Mouse (Mus musculus): ENCODE data around the gene Ngp. TPM values are rescaled to one million over a fixed set of nuclear protein-coding genes. Genes with fewer than 3 reads are reported as not detected.
A peak's percentile ranks its signal among the peaks of the same experiment; 100 is the strongest.
"Not testable (repeated sequence)": the region's sequence is repeated elsewhere in the genome, so short reads cannot be mapped to it uniquely, and the experiment has no call there.

Gene Ngp
- not detected for total RNA-seq (2021)
- long read RNA-seq = 0 reads

DNA sequence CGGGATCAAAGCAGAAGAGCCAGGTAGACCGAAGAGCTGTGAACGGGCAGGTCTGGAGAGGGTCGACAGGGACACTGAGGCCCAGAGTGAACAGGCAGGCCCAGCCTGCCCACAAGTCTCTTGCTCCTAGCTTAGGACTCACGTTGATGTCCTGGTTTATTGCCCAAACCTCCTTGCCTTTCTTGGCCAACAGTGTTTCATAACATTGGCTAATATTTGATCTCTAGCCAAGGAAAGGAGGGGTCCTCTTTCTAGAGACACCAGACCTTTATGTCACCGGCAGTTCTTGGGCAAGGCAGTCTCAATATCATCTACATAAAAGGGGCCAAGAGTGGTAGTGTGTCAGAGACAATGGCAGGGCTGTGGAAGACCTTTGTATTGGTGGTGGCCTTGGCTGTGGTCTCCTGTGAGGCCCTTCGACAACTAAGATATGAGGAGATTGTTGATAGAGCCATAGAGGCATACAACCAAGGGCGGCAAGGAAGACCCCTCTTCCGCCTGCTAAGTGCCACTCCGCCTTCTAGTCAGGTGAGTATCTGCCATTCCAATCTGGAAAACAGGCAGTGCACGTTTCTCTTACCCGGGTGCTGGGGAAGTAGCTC lies at the start of gene Ngp:
Gene Ngp, plus strand, starts transcription at position 237 of the 602 bp plus-strand sequence.
- DNase-seq (ENCODE audit: low spot score in 2 of 2) = no peak

- no peak for DNase-seq (ENCODE audit: low spot score in 2 of 2)
Observed at GRCm38 (mm10) chr9:110369860-110370259, 49.7 kb upstream of the Ngp start.

DNA sequence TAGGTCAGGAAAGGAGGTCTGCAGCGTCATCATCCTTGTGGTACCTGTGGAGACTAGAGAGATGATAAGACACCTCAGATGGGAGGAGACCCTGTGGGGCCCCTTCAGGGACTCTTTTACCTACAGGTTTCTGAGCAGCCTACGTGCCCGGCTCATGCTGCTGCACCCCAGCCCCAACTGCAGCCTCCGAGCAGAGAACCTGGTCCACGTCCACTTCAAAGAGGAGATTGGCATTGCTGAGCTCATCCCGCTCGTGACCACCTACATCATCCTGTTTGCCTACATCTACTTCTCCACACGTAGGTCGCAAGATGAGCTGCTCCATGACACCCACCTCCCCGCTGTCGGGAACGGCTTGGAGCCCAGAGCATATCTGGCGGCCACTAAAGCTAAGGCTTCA lies 45.7 kb upstream of the Ngp start:
- DNase-seq (ENCODE audit: low spot score in 2 of 2) = no peak

- DNase-seq (ENCODE audit: low spot score in 2 of 2) = no peak
Observed at GRCm38 (mm10) chr9:110375668-110376067, 43.9 kb upstream of the Ngp start.

DNA sequence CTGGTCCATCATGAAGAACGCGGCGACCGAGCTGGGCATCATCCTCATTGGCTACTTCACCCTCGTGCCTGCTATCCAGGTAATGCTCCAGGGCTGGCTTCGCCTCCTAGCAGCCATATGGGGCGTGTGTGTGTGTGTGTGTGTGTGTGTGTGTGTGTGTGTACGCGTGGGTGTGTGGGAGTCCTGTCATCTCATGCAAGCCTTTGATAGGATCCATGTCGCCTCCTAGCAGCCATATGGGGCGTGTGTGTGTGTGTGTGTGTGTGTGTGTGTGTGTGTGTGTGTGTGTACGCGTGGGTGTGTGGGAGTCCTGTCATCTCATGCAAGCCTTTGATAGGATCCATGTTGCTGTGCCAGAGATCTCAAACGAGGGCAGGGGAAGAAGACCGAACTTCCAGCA lies 41.9 kb upstream of the Ngp start:
- DNase-seq (ENCODE audit: low spot score in 2 of 2) = peak in 1 of 2 experiments; percentile 53

DNA sequence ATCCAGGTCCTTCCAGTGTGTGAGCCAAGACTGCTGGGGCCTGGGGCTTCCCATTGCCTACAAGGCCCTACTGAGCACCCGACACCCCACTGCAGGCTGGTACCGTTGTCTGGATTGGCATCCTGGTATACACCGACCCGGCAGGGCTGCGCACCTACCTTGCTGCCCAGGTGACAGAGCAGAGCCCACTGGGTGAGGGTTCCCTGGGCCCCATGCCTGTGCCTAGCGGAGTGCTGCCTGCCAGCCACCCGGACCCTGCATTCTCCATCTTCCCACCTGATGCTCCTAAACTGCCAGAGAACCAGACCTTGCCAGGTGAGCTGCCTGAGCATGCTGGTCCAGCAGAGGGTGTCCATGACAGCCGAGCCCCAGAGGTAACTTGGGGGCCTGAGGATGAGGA lies 40.2 kb upstream of the Ngp start:
- DNase-seq (ENCODE audit: low spot score in 2 of 2) = no peak

GRCm38 (mm10) chr9:110380662-110381061 lies 38.9 kb upstream of the Ngp start:
- no peak for DNase-seq (ENCODE audit: low spot score in 2 of 2)

DNA sequence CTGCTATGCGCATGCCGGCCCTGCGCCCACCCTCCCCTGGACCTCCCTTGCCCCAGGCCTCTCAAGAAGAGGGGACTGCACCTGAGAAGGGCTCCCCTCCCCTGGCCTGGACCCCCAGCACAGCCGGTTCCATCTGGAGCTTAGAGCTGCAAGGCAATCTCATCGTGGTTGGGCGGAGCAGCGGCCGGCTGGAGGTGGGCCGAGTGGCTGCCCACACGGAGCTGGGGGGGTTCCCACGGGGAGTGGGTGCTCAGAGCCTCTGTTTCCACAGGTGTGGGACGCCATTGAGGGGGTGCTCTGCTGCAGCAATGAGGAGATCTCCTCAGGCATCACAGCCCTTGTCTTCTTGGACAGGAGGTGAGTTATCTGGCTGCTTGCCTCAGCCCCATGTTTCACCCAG lies 38.3 kb upstream of the Ngp start:
- DNase-seq (ENCODE audit: low spot score in 2 of 2) = no peak

GRCm38 (mm10) chr9:110384369-110384929 lies 35.1 kb upstream of the Ngp start:
- DNase-seq (ENCODE audit: low spot score in 2 of 2) = no peak

DNA sequence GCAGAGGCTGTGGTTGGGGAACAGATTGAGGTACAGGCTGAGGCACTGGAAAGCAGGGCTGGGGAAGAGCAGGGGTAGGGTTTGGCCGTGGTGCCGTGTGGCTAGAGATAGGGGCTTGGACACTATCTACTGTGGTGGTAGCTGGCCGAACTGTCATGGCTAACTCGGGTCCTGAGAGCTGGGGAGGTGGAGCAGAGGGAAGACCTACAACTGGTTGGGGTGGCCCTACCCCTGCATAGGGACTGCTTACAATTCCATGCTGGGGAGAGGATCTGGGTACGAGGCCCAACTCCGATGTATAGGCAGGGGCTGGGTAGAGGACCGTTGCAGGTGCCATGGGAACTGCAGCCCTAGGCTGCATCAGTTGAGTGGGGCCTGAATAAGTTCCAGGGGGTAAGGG lies 31.5 kb upstream of the Ngp start:
- DNase-seq (ENCODE audit: low spot score in 2 of 2) = no peak

- DNase-seq (ENCODE audit: low spot score in 2 of 2) = no peak
Observed at GRCm38 (mm10) chr9:110390843-110391242, 28.7 kb upstream of the Ngp start.

DNA sequence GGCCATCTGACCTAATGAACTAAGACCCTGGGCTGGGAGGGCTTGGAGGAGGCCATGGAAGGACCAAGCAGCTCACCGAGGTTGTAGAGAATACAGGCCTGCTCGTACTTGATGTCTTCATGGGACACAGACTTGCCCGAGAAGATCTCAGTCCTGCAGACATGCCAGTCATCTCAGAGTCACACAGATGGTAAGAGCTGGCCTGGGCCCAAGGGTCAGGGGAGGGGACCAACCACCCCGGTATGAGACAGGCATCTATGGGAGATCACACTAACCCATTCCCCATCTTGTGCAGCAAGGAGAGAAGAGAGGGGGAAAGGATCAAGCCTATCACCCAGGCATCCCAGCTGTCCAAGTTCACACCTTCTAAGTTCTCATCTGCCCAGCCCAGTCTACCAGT lies 26.3 kb upstream of the Ngp start:
- no peak for DNase-seq (ENCODE audit: low spot score in 2 of 2)

DNA sequence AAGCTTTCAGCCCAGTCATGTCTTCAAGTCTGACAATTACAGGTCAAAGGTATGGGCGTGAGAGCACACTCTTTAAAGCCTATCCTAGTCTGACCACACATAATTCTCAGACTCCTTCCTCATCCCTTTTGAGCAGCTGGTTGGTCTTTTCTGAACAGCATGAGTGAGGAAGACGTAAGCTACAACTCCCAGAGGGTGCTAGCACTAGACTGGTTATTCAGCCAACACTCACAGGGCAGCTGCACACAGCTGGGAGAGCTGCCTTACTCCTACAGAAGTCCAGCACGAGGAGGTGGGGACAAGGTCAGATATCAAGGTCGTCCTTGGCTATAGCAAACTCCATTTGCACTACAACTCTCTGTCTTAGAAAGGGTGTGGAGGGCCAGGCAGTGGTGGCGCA lies 18.9 kb upstream of the Ngp start:
- no peak for DNase-seq (ENCODE audit: low spot score in 2 of 2)

DNA sequence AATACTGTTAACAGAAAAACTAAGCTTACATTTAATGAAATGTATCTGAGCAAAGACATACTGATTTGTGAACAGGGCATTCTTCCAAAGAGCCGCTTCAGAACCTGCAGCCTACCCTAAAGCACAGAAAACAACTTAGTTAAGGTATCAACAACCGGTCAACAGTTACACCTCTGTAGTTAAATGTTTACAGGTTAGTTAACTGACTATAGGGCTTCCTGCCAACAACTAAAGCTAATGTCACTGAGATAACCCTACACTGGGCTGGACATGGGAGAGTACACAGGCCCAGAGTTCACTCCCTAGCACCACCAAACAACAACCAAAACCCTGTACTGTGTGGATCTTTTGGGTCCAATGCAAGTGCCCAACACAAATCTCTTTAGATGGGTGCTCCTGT lies 16.8 kb upstream of the Ngp start:
- no peak for DNase-seq (ENCODE audit: low spot score in 2 of 2)

- not testable (repeated sequence) for DNase-seq (ENCODE audit: low spot score in 2 of 2)
Observed at GRCm38 (mm10) chr9:110403240-110403639, 16.3 kb upstream of the Ngp start.

DNA sequence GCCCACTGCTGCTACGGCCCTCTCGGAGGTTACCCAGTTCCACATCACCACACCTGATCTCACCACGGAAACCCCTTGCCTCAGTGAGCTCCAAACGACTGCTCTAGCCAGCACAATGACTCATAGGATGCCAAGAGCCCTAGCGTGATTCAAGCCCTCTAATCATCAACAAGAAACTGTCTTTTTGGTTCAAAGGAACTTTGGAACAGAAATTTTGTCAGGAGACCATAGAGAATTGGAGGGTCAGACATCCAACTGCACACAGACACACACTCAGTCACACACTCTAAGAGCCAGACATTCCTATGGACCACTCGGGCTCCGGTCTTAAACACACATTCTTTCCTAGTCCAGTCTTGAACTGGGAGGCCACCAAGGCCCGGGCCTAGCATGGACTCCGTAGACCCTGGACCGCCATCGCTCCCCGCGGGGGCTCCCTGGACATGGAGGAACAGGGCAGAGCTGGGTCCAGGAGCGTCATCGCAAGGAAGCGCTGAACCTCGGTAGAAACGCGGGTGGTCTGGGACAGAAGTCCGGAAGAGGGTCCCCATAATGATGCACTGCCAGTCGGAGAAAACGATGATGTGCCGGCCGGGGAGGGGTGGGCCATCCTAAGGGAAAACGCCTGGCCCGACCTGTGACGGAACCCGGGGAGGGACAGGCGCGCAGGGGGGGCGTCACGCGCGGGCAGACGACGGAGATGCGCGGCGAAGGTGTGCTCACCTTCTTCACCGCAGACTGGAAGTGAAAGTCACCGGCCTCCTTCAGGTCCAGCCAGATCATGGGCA lies 12.0 kb upstream of the Ngp start:
- DNase-seq (ENCODE audit: low spot score in 2 of 2) = no peak

DNA sequence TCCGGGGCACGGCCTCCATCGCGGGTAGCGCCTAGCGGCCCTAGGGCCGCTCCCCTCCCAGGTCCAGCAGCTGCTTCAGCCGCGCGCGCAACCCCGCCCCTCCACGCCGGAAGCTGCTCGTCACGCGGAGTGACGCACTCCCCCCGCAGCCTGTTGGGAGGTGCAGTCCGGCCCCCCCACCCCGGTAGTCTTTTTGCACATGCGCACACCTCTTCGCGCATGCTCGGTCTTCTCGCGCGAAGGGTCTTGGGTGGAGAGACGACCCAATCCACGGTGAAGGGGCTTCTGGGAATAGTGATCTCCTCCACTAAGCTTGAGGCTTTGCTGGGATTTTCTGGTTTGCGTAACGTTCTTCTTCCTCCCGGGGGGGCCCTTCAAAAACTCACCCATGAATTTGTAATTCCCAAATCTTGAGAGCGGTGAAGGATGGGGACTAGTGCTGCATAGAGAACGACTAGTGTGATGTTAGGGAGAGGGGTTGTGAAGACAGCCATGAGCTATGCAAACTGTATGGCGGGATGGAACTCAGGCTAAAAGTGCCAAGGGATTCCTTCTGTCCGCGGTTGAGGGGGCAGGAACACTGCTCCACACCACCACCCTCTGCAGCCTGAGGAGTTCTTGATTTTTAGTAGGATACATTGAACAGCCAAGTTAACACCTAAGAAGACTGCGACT lies 11.3 kb upstream of the Ngp start, which contains the start of gene Ptpn23:
Gene Ptpn23, minus strand, starts transcription at position 115 of the 675 bp plus-strand sequence.
- DNase-seq (ENCODE audit: low spot score in 2 of 2) = peak; percentile 92 to 95

GRCm38 (mm10) chr9:110410908-110411887 lies 8.3 kb upstream of the Ngp start:
- peak; percentile 54 to 84 for DNase-seq (ENCODE audit: low spot score in 2 of 2)

DNA sequence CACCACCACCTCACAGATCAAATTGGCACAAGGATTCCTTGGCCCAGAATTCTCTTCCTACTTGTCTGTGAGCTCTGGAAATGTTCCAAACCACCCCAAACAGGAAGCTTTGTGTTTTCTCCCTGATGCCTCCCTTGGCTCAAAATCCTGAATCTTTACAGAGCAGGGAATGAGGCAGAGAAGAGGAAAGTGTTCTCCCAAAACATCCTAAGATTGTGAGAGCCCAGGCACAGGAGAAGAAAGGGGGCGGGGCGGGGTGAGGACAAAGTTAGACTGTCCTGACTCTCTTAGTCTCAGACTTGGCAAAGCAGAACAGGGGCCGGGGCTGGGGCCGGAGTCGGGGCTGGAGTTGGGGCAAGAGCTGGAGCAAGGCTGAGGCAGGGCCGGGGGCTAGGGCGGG lies 6.6 kb upstream of the Ngp start:
- DNase-seq (ENCODE audit: low spot score in 2 of 2) = no peak

DNA sequence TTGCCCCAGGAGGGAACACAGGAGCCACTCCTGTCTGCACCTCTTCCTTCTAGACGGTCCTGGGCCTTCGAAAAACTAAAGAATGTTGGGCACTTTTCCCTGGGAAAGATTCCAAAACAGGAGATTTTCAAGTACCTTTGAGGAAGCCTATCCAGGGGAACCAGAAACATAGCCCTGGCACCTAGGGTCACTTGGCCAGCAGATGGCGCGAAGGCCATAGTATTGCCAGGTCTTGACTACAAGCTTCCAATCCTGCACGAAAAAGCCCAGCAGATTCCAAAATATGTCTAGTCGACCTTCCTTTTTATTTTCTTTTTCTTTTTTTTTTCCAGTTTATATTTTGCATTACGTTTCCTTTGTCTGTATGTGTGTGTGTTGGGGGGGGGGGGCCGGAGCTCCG lies 5.8 kb upstream of the Ngp start:
- no peak for DNase-seq (ENCODE audit: low spot score in 2 of 2)

- peak; percentile 53 to 85 for DNase-seq (ENCODE audit: low spot score in 2 of 2)
Observed at GRCm38 (mm10) chr9:110431241-110431640, 11.7 kb downstream of the Ngp start.

Measured in layer of hippocampus, adult 18-20 months (tissue).